Mouse (Mus musculus): Measurements from ENCODE around the gene Mthfr. TPM values are rescaled to one million over a fixed set of nuclear protein-coding genes. Genes with fewer than 3 reads are reported as not detected.
A peak's percentile ranks its signal among the peaks of the same experiment; 100 is the strongest.

The Mthfr gene
- polyA plus RNA-seq, 1 experiment from 2014 or later, result 8.2 TPM

DNA sequence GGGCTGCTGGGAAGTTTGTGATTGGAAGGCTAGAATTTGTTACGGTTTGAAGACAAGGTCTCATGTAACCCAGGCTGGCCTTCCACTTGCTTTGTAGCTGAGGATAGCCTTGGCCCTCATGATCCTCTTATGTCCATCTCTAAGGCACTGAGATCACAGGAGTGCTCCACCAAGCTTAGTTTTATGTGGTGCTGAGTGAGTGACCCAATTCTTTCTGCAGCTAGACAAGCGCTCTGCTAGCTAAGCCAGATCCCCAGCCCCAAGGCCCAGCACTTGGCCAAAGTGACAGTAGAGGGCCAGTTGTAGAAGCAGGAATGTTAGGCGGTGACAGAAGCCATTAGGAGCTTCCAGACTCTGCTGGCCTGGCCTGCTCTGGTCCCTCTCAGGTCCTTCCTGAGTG, 65.3 kb downstream of the Mthfr start:
- H3K9ac ChIP-seq (ENCODE audit: low read length), result no peak overlapping the region

DNA sequence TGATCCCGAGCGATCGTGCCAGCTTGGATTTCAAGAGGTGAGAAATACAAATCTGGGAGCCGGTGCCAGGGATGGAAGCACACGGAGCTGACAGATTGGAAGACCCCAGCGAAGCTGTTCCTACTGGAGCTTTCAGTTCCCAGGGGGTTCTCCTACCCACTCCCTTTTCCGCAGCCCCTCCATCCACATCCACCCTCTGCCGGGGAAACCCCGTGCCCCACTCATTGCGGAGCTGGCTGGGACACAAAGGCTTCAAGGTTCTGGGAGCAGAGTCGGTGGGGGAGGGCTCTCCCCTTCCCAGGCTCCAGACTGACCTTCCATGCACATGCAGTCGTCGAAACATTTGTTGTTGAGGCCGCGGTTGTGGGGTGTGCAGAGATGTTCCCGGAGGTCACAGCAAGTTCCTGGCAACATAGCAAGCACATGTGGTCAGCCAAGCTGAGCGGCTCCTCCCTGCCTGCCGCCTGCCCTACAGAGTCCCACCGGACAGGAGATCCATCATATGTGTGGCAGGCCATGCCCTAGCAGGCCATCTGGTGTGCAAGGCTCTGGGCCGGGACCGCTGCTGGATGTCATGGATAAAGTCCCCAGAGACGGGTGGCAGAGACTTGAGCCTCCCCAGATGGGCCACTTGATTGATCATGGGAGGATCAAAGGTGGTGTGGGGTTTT, 68.9 kb downstream of the Mthfr start:
- no peaks in the 10 kb centered on the region for H3K9me3 ChIP-seq (ENCODE audit: control insufficient read depth, low read length)
- H3K9ac ChIP-seq (ENCODE audit: low read length), result no peak overlapping the region
- H3K4me1 ChIP-seq (replicated peaks; ENCODE audit: control insufficient read depth, insufficient read depth), result no peaks in the 10 kb centered on the region
- no peak for TF ChIP-seq CTCF (IDR thresholded peaks at IDR 0.05; ENCODE audit: low read depth)
- no peak for TF ChIP-seq EP300 (optimal IDR thresholded peaks at IDR 0.05)
- DNase-seq (ENCODE audit: low spot score) (no peak), ATAC-seq (ENCODE audit: low FRiP score, low TSS enrichment) (peak; percentile 36; the same call in 1 of the 2 replicates)
- 31% methylated on average over 22 of the region's 22 CpGs for WGBS
- no peak overlapping the region for H3K27ac ChIP-seq (replicated peaks)
- no peaks in the 10 kb centered on the region for H3K36me3 ChIP-seq (ENCODE audit: control insufficient read depth, insufficient read depth, low read length)
- no peak overlapping the region for H3K4me2 ChIP-seq (replicated peaks; ENCODE audit: low read depth)
- H3K4me3 ChIP-seq (ENCODE audit: low read depth, low read length), result no peak overlapping the region
- no peaks in the 10 kb centered on the region for H3K27me3 ChIP-seq (ENCODE audit: control insufficient read depth, insufficient read depth, low read length)

More for the DNA sequence above, 65.3 kb downstream of the Mthfr start:
- ATAC-seq (ENCODE audit: low FRiP score, low TSS enrichment) (no peak), DNase-seq (ENCODE audit: low spot score) (no peak)
- H3K4me2 ChIP-seq (replicated peaks; ENCODE audit: low read depth), result no peak overlapping the region
- no peaks in the 10 kb centered on the region for H3K36me3 ChIP-seq (ENCODE audit: control insufficient read depth, insufficient read depth, low read length)
- TF ChIP-seq EP300 (optimal IDR thresholded peaks at IDR 0.05) (no peak), CTCF (IDR thresholded peaks at IDR 0.05; ENCODE audit: low read depth) (no peak)
- WGBS, result 79% methylated on average over 3 of the region's 3 CpGs
- no peak overlapping the region for H3K4me3 ChIP-seq (ENCODE audit: low read depth, low read length)
- no peaks in the 10 kb centered on the region for H3K9me3 ChIP-seq (ENCODE audit: control insufficient read depth, low read length)
- H3K4me1 ChIP-seq (replicated peaks; ENCODE audit: control insufficient read depth, insufficient read depth), result no peaks in the 10 kb centered on the region
- H3K27ac ChIP-seq (replicated peaks), result no peak overlapping the region
- no peaks in the 10 kb centered on the region for H3K27me3 ChIP-seq (ENCODE audit: control insufficient read depth, insufficient read depth, low read length)

DNA sequence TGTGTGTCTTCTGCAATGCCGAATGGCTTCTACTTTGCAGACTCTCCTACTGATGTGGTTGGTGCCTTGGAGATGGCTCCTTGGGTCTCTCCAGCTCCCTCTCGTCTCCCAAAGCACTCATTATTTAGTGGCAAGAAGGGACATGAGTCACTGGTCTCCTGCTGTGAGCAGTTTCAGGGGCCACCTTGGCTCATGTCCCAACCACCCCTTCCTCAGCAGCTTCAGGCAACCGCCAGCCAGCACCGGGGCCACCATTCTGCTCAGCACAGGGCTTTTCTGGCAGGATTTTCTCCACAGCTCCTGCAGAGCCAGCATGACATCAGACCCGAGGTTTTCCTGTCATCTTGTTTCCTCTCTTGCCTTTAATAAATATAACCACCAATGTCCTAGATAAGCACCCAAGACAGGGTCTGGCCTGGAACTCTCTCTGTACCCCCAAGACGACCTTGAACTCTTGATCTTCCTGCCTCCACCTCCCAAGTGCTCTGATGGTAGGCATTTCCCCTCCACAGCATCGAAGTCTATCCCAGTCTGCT, 69.8 kb downstream of the Mthfr start:
- Histone ChIP-seq H3K27ac (replicated peaks) (no peak overlapping the region), H3K4me1 (replicated peaks; ENCODE audit: control insufficient read depth, insufficient read depth) (no peaks in the 10 kb centered on the region), H3K4me3 (ENCODE audit: low read depth, low read length) (no peak overlapping the region), H3K9ac (ENCODE audit: low read length) (no peak overlapping the region), H3K27me3 (ENCODE audit: control insufficient read depth, insufficient read depth, low read length) (no peaks in the 10 kb centered on the region), H3K36me3 (ENCODE audit: control insufficient read depth, insufficient read depth, low read length) (no peaks in the 10 kb centered on the region), H3K9me3 (ENCODE audit: control insufficient read depth, low read length) (no peaks in the 10 kb centered on the region), H3K4me2 (replicated peaks; ENCODE audit: low read depth) (no peak overlapping the region)
- TF ChIP-seq CTCF (IDR thresholded peaks at IDR 0.05; ENCODE audit: low read depth), result no peak
- TF ChIP-seq EP300 (optimal IDR thresholded peaks at IDR 0.05), result no peak
- ATAC-seq (ENCODE audit: low FRiP score, low TSS enrichment), result no peak
- DNase-seq (ENCODE audit: low spot score), result no peak
- 52% methylated on average over 7 of the region's 7 CpGs for WGBS

Other genes starting within 250 kb of the Mthfr start
- 4.3 and 4.6 TPM in 2 replicates for gene Zfp984, start 229.3 kb upstream of the Mthfr start, polyA plus RNA-seq (2015; fragmentation: Nextera tagmentation; extraction: Ambion mirVana)
- gene Zfp933, start 190.7 kb upstream of the Mthfr start, polyA plus RNA-seq (2015; fragmentation: Nextera tagmentation; extraction: Ambion mirVana), result 3.1 and 4.4 TPM in 2 replicates
- gene Miip, start 170.3 kb upstream of the Mthfr start, polyA plus RNA-seq (2015; fragmentation: Nextera tagmentation; extraction: Ambion mirVana), result 14.5 and 16.6 TPM in 2 replicates
- gene Fv1, start 170.1 kb upstream of the Mthfr start, polyA plus RNA-seq (2015; fragmentation: Nextera tagmentation; extraction: Ambion mirVana), result 2.6 and 2.8 TPM in 2 replicates
- gene Mfn2, start 134.4 kb upstream of the Mthfr start, polyA plus RNA-seq (2015; fragmentation: Nextera tagmentation; extraction: Ambion mirVana), result 26.7 and 27.2 TPM in 2 replicates
- gene Plod1, start 102.3 kb upstream of the Mthfr start, polyA plus RNA-seq (2015; fragmentation: Nextera tagmentation; extraction: Ambion mirVana), result 20.1 and 21.7 TPM in 2 replicates
- 13.3 and 15.5 TPM in 2 replicates for gene 2510039O18Rik, start 98.2 kb upstream of the Mthfr start, polyA plus RNA-seq (2015; fragmentation: Nextera tagmentation; extraction: Ambion mirVana)
- gene Nppb, start 53.3 kb upstream of the Mthfr start, polyA plus RNA-seq (2015; fragmentation: Nextera tagmentation; extraction: Ambion mirVana), result not detected in 2 replicates
- gene Nppa, start 38.4 kb upstream of the Mthfr start, polyA plus RNA-seq (2015; fragmentation: Nextera tagmentation; extraction: Ambion mirVana), result 0.30 and 0.74 TPM in 2 replicates
- gene Clcn6, start 256 bp upstream of the Mthfr start, polyA plus RNA-seq (2015; fragmentation: Nextera tagmentation; extraction: Ambion mirVana), result 1.8 and 2.1 TPM in 2 replicates
- 23.2 and 26.9 TPM in 2 replicates for gene Agtrap, start 49.0 kb downstream of the Mthfr start, polyA plus RNA-seq (2015; fragmentation: Nextera tagmentation; extraction: Ambion mirVana)
- 24.6 and 25.0 TPM in 2 replicates for gene Mad2l2, start 91.3 kb downstream of the Mthfr start, polyA plus RNA-seq (2015; fragmentation: Nextera tagmentation; extraction: Ambion mirVana)
- 0.01 TPM in 1 of 2 replicates, not detected in the other for gene Draxin, start 91.6 kb downstream of the Mthfr start, polyA plus RNA-seq (2015; fragmentation: Nextera tagmentation; extraction: Ambion mirVana)
- 26.8 and 28.1 TPM in 2 replicates for gene Fbxo6, start 113.1 kb downstream of the Mthfr start, polyA plus RNA-seq (2015; fragmentation: Nextera tagmentation; extraction: Ambion mirVana)
- 4.1 TPM in 2 replicates for gene Fbxo44, start 121.4 kb downstream of the Mthfr start, polyA plus RNA-seq (2015; fragmentation: Nextera tagmentation; extraction: Ambion mirVana)
- gene Fbxo2, start 121.5 kb downstream of the Mthfr start, polyA plus RNA-seq (2015; fragmentation: Nextera tagmentation; extraction: Ambion mirVana), result 0.55 and 0.76 TPM in 2 replicates
- gene Disp3, start 248.9 kb downstream of the Mthfr start, polyA plus RNA-seq (2015; fragmentation: Nextera tagmentation; extraction: Ambion mirVana), result 0.04 and 0.06 TPM in 2 replicates

All from stomach, postnatal 0 days (tissue).